Mouse (Mus musculus): ENCODE data around the gene Hoxd13. TPM values are rescaled to one million over a fixed set of nuclear protein-coding genes. Genes with fewer than 3 reads are reported as not detected.

Hoxd13 gene
- total RNA-seq, 2 experiments from 2014 or later: not detected

DNA sequence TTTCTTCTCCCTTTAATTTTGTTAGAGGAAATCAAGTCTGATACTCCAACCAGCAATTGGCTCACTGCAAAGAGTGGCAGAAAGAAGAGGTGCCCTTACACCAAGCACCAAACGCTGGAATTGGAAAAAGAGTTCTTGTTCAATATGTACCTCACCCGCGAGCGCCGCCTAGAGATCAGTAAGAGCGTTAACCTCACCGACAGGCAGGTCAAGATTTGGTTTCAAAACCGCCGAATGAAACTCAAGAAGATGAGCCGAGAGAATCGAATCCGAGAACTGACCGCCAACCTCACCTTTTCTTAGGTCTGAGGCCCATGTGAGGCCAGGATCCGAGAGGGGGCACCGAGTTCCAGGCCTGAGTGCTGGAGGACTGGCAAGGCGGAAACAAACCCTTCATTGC, 26.0 kb downstream of the Hoxd13 start:
- DNase-seq: no peak

GRCm38 (mm10) chr2:74695383-74695782, 27.3 kb downstream of the Hoxd13 start:
- DNase-seq: no peak

DNA sequence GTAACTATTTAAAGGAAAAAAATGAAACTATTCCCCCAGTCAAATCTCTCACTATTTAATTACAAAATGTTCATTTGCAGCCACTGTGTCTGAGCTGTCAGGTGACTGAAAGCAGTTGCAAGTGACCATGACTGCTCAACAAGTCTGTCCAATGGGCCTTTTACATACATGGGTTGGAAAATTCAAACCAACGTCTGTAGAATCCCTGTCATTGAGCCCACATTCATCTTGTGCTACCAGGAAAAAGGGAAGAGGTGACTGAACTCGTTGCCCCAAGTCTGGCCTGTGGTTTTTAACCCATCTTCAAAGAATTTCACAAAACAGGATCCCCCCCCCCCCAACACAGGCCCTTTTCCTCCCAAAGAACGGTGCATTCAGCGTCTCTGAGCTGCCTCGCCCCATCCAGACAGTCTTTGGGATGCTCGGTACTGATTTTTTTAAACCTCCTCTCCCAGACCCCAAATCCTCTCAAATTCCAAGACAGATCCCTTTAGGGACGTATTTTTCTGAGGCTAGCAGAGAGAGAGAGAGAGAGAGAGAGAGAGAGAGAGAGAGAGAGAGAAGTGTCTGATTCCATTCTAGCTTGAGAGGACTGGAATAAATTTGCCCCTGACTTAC, 27.8 kb downstream of the Hoxd13 start:
- no peak for DNase-seq

GRCm38 (mm10) chr2:74696442-74697335, 28.6 kb downstream of the Hoxd13 start:
- no peak for DNase-seq

GRCm38 (mm10) chr2:74697567-74698121, 29.5 kb downstream of the Hoxd13 start, which contains the start of gene Hoxd9:
Gene Hoxd9, plus strand, starts transcription at chr2:74697727.
- DNase-seq: peak in 1 of 2 experiments; percentile 50

DNA sequence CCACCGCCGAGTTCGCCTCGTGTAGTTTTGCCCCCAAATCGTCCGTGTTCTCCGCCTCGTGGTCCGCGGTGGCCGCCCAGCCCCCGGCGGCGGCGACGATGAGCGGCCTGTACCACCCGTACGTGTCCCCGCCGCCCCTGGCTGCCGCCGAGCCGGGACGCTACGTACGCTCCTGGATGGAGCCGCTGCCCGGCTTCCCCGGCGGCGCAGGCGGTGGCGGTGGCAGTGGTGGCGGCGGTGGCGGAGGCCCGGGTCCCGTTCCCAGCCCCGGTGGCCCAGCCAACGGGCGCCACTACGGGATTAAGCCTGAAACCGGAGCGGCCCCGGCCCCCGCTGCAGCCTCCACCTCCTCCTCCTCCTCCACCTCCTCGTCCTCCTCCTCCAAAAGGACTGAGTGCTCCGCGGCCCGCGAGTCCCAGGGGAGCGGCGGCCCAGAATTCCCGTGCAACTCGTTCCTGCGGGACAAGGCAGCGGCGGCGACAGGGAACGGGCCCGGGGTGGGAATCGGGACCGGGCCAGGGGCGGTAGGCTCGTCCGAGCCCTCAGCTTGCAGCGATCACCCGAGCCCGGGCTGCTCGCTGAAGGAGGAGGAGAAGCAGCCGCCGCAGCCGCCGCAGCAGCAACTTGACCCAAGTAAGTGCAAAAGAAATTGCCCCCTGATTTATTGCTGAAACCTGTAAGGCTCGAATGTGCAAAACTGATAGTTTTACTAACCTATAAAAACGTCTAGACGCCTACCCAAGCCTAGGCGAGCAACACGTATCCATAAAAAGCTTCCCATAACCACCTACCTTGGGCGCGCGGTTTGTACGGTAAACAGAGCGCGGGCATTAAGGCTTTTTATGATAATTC, 30.3 kb downstream of the Hoxd13 start:
- DNase-seq: peak in 1 of 2 experiments; percentile 40

GRCm38 (mm10) chr2:74699053-74699430, 30.9 kb downstream of the Hoxd13 start:
- DNase-seq: peak in 1 of 2 experiments; percentile 36

- peak in 1 of 2 experiments; percentile 16 for DNase-seq
Measured at GRCm38 (mm10) chr2:74699664-74700545, 31.8 kb downstream of the Hoxd13 start.

DNA sequence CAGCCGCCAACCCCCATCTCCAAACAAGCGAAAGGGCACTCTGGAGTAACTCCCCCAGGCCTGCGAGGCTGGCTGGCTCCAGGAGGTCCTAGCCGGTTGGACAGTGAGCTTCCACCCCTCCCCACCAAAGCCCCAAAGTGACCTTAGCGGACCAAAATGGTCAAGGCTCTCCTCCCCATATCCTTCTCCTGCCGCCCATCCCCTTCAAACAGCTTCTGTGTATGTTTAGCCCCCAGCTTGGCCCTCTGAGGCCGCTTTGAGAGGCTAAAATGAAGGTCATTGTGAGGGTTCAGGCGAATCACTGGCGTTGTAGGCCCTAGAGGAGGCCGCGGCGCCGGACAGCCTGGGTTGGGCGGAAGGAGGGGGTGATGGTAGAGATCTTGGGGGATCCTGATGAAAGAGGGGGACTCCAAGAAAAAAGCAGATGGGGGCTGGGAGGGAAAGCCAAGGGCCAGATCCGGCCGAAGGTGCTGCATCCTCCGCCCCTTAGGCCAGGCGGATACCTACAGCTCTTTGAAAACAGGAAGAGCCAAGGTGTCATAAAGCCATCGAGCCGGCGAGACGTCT, 32.5 kb downstream of the Hoxd13 start:
- DNase-seq: no peak

- peak; percentile 67 to 91 for DNase-seq
Measured at GRCm38 (mm10) chr2:74701949-74702819, 34.1 kb downstream of the Hoxd13 start.

DNA sequence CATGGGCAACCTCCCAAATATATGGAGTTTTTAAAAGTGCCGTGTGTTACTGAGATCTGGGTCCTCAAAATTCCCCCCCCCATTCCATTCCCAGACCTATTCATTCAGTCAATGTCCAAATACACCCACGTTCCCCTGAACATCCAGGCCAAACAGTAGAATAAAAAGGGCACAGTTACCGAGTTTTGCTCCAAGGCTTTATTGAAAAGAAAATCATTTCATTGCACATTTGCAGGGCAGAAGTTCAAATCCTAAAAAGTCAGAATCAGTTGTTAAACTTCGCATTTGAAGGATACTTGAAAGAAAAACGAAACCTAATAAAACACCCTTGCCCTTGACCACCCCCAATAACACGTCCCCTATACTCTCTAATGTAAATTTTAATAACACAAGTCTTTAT, 34.7 kb downstream of the Hoxd13 start:
- DNase-seq: no peak

DNA sequence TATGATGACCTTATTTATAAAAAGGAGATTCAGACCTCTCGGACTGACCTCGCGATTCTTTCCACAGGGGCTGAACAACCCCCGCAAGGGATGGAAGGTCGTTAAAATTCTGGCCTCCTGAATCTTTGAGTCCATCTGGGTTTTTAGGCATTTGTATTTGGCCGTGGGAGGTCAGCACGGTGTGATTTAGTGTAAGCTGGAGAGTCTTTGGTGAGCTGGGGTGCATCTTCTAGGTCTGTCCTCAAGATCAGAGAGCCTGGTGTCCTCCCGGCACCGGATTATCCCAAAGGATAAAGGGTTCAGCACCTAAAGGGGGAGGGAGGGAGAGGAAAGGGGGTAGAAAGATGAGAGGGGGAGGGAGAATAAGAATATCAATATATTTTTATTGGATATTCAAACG, 35.2 kb downstream of the Hoxd13 start:
- DNase-seq: no peak

- DNase-seq: no peak
Measured at GRCm38 (mm10) chr2:74703720-74704392, 35.7 kb downstream of the Hoxd13 start.

DNA sequence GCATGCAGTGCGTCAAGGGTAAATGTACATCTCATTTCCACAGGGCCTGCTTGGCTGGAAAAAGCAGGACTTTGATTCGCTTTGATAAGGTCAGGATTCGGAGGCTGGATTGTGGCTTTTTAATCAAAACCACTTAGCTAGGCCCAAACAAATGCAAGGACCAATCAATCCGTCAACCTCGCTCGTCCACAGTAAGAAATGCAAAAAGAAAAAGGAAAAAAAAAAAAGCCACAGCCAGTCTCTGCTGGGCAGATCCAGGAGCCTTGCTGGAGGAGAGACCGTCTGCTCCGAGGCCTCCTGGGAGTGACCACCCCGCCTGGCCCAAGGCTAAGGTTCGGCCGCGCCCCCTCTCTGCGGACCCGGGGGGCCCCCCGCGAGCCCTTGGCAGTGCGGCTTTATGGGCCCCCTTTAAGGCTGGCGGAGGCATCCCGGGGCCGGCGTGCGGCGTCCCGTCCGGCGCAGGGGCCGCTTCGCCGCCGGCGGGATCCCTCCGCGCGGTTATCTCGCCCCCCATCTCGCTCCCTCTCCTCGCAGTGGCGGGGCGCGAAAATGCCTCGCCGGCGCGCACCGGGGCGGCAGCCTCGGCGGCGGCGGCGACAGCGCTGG, 36.4 kb downstream of the Hoxd13 start, which contains the start of gene Hoxd8:
Gene Hoxd8 (plus strand): TSS at position 223 of the 606 bp plus-strand sequence.
- peak in 1 of 2 experiments; percentile 41 for DNase-seq

- no peak for DNase-seq
Measured at GRCm38 (mm10) chr2:74704999-74705466, 36.9 kb downstream of the Hoxd13 start.

GRCm38 (mm10) chr2:74705467-74706089, 37.5 kb downstream of the Hoxd13 start:
- no peak for DNase-seq

DNA sequence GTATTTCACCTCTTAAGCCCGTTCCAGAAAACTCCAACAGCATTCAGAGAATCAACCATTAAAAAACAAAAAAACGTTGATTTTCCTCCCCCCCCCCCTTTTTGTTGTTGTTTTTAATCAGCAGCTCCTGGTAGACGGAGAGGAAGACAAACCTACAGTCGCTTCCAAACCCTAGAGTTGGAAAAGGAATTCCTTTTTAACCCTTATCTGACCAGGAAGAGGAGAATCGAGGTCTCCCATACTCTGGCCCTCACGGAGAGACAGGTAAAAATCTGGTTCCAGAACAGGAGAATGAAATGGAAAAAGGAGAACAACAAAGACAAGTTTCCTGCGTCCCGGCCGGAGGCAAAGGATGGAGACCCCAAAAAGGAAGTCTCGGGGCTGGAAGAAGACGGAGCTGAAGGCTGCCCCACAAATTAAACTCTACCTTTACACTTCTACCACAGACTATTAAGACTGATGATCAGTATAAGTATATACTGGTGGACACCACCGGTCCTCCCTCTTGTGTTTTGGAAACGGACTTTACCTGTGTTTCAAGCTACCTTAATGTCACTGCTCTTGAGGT, 38.4 kb downstream of the Hoxd13 start:
- DNase-seq: no peak

- DNase-seq: no peak
Measured at GRCm38 (mm10) chr2:74707599-74707998, 39.5 kb downstream of the Hoxd13 start.

Data from heart, adult 18-20 months (tissue).